Mouse (Mus musculus) lung, adult 2 months (tissue): ENCODE data around the gene Glcci1. TPM values are rescaled to one million over a fixed set of nuclear protein-coding genes. Genes with fewer than 3 reads are reported as not detected.

Source experiments
- DNase-seq: peaks from one replicate; pipeline ENCODE4 v3.0.0; 2022
- H3K4me1 ChIP-seq: fragments of 200-500 bp; 2 replicates; pipeline ENCODE4 v1.6.1; 2011; ENCODE audit warnings: low read length; ENCODE audit not compliant: control insufficient read depth, insufficient read depth
- H3K4me3 ChIP-seq: fragments of 200-500 bp; replicated peaks from 2 replicates; pipeline ENCODE3; 2011; ENCODE audit warnings: low read depth, mild to moderate bottlenecking, control low read depth, low read length; ENCODE audit errors: extremely low read depth
- CTCF ChIP-seq: fragments of 200-500 bp; IDR thresholded peaks from 2 replicates; pipeline ENCODE4 v1.5.1; 2011; ENCODE audit warnings: mild to moderate bottlenecking, low read length, control low read depth; ENCODE audit not compliant: insufficient read depth
- POLR2A ChIP-seq: fragments of 200-500 bp; IDR thresholded peaks from 2 replicates; pipeline ENCODE4 v1.6.1; 2011; ENCODE audit warnings: low read depth, mild to moderate bottlenecking, control low read depth, low read length, borderline replicate concordance; ENCODE audit errors: extremely low read depth
- WGBS: fragments of 180-500 bp; shearing (Covaris S2); methylation state at CpG from one replicate; pipeline ENCODE4 v1.1.7; 2018; 5-methylcytosine and 5-hydroxymethylcytosine counted together
- polyA plus RNA-seq: library from polyadenylated mRNA; depleted of rRNA; stranded (reverse); fragments of >200 nt; gene quantifications from 2 replicates; pipeline ENCODE4 v1.2.3, GENCODE M21; 2012

The Glcci1 gene
- polyA plus RNA-seq, 1 experiment = 13.0 TPM

GRCm38 (mm10) chr6:8591665-8592064 is 82.3 kb downstream of the Glcci1 start:
- Histone ChIP-seq H3K4me3 (no peak overlapping the region), H3K4me1 (no peaks in the 10 kb centered on the region)
- 82% methylated on average over 9 of the region's 9 CpGs for WGBS
- DNase-seq = no peak
- TF ChIP-seq POLR2A (no peak), CTCF (no peak)

DNA sequence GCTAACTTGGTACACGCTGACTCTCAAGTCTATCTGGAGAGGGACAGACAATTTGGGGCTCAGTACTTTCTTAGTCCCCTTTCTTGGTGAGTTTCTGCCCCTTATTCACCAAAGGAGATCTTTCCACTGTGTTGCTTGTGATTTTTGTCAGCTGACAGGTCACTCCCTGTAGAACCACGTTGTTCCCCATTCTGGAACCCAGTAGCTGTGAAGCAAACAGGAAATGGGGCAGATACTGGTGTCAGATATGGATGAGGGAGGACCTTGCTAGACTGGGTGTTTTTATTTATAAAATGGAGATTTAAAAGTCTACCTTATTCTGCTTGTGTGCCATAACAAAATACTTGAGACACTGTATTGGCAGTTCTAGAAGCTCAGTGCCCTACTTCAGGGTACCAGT is 108.0 kb downstream of the Glcci1 start:
- WGBS = 60% methylated on average over 2 of the region's 2 CpGs

DNA sequence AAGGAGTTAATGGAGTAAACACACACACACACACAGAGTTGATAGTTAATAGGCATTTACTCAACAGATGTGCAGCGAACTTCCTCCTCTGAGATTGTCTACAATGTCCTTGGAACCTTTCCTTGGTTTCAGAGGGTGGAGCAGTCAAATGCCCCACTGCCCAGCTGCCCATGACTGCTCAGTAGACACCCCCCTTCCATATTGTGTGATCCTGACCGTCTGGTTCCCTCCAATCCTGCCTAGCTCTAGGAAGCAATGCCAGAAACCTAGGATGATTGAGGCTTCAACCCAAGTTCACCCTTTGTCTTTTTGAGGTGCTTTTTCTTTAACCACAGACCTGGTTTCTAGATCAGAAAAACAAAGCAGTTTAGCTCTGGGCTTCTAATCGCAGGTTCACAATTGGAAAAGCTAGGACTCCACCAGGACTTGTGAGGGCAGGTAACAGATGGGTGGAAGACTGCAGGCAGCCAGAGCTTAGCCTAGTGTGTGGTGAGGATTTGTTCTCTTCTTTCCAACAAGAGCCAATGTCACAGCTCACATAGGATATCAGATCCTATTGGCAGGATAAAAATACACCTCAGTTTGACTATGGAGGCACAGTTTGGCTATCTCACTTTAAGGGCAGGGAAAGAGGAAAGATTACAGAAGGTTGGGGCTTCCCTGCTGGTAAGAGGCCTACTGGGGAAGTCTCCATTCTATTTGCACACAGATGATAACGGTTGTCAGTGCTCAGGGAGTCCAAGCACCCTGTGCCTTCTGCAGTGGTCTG is 110.4 kb downstream of the Glcci1 start:
- Histone ChIP-seq H3K4me3 (no peak overlapping the region), H3K4me1 (no peaks in the 10 kb centered on the region)
- DNase-seq = no peak
- 79% methylated on average over 4 of the region's 4 CpGs for WGBS
- TF ChIP-seq POLR2A (no peak), CTCF (no peak)

More for the DNA sequence above, 108.0 kb downstream of the Glcci1 start:
- no peak overlapping the region for H3K4me3 ChIP-seq
- no peak for DNase-seq
- no peaks in the 10 kb centered on the region for H3K4me1 ChIP-seq
- TF ChIP-seq CTCF (no peak), POLR2A (no peak)

DNA sequence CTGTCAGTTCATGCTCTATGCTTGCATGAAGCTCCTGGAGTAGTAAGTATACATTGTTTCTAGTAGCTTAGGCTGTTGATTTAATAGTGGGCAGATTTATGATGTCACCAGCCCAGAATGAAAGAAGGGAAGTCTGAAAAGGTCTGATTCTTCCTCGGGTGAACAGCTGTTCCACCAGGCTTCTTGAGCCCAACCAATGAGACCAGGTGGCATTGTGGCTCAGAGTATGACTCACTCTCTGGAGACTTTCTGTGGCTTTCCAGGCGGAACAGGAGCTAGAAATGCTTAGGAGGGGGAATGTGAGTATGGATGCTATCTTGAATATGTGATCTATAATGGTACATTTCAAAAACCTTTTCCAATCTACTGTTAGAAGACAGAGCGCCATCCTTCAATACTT is 113.6 kb downstream of the Glcci1 start:
- 69% methylated on average over 3 of the region's 3 CpGs for WGBS

DNA sequence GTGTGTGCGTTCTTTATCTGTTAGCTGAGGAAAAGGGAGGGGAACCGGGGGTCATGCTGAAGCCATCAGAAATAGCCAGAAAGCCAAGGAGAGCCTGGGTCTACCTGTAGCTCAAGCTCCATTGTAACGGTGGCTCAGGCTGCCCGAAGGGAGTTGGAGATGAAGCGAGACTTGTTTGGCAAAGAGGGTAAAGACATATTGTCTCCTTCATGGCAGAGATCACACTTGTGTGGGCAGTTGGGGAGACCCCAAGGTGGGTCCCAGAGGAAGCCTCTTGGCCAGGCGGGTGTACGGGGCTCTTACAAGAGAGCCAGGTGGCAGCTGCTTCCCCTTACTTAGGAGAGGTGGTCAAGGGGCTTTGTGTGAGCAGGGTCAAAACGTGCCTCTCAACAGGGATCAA is 118.8 kb downstream of the Glcci1 start:
- no peak overlapping the region for H3K4me3 ChIP-seq
- WGBS = 87% methylated on average over 8 of the region's 8 CpGs
- no peaks in the 10 kb centered on the region for H3K4me1 ChIP-seq
- no peak for TF ChIP-seq CTCF
- no peak for TF ChIP-seq POLR2A
- DNase-seq = no peak

More for the DNA sequence above, 113.6 kb downstream of the Glcci1 start:
- H3K4me1 ChIP-seq = no peaks in the 10 kb centered on the region
- no peak overlapping the region for H3K4me3 ChIP-seq
- TF ChIP-seq CTCF (no peak), POLR2A (no peak)
- DNase-seq = no peak

- DNase-seq = no peak
- no peaks in the 10 kb centered on the region for H3K4me1 ChIP-seq
- no peak for TF ChIP-seq POLR2A
- TF ChIP-seq CTCF = no peak
Measured at GRCm38 (mm10) chr6:8628715-8629267, 119.4 kb downstream of the Glcci1 start.

DNA sequence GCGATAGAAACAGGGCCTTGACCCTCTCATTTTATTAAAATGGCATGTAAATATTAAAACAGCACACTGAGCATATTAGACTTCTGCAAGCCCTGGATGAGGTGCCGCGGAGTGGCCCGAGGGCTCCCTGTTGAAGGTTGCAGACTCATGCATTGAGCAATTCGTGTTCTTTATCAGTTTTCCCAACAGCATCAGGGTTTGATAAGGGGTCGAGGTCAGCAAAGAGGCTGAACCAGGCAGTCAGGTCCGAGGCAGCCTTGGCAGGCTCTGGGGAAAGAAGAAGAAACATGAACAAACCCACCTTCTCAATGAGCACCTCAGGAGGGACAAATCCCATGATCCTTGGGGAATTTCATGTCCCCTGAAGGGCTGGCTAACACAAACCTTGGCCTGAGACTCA is 121.1 kb downstream of the Glcci1 start:
- no peak for DNase-seq
- 73% methylated on average over 7 of the region's 7 CpGs for WGBS
- Histone ChIP-seq H3K4me3 (no peak overlapping the region), H3K4me1 (no peaks in the 10 kb centered on the region)
- TF ChIP-seq CTCF = no peak
- no peak for TF ChIP-seq POLR2A

More at GRCm38 (mm10) chr6:8628715-8629267, 119.4 kb downstream of the Glcci1 start:
- 86% methylated on average over 7 of the region's 7 CpGs for WGBS
- H3K4me3 ChIP-seq = no peak overlapping the region

GRCm38 (mm10) chr6:8631362-8631761 is 122.0 kb downstream of the Glcci1 start:
- no peak overlapping the region for H3K4me3 ChIP-seq
- TF ChIP-seq POLR2A (no peak), CTCF (no peak)
- H3K4me1 ChIP-seq = no peaks in the 10 kb centered on the region
- 93% methylated on average over 8 of the region's 8 CpGs for WGBS
- no peak for DNase-seq

GRCm38 (mm10) chr6:8631986-8632632 is 122.7 kb downstream of the Glcci1 start:
- DNase-seq = no peak
- H3K4me1 ChIP-seq = no peaks in the 10 kb centered on the region
- 53% methylated on average over 5 of the region's 5 CpGs for WGBS
- TF ChIP-seq POLR2A (no peak), CTCF (no peak)
- H3K4me3 ChIP-seq = no peak overlapping the region
